Mouse (Mus musculus): Measurements from ENCODE around the gene Hnf4a. TPM values are rescaled to one million over a fixed set of nuclear protein-coding genes. Genes with fewer than 3 reads are reported as not detected.
A peak's percentile ranks its signal among the peaks of the same experiment; 100 is the strongest.

The Hnf4a gene
- polyA plus RNA-seq, 1 experiment from 2014 or later = 27.5 TPM

DNA sequence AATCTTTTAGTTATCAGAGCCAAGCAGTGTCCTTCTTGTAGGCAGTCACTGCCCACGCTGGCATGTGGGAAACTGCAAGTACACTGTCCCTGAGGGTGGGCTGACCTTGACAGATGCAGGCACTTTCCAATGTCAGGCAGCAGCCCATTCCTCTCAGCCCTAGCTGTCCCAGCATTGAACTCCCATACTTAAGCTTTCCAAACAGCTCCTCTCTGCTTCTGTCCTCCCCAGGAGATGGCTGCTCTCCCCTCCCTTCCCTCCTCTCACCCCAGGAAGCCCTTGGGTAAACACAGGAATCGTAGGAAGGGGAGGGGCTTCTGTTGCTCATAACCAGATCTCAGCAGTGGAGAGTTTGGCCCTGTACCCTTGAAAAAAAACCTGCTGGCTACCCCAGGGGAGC, 88.5 kb downstream of the Hnf4a start:
- Histone ChIP-seq H3K27me3 (ENCODE audit: insufficient read depth, low read length) (no peaks in the 10 kb centered on the region), H3K9me3 (ENCODE audit: low read length) (no peaks in the 10 kb centered on the region), H3K4me1 (ENCODE audit: insufficient read depth) (peaks cover 45% of the 10 kb centered on the region), H3K4me3 (ENCODE audit: low read depth, low read length) (no peak overlapping the region), H3K36me3 (replicated peaks; ENCODE audit: insufficient read depth, low read length) (no peaks in the 10 kb centered on the region), H3K27ac (ENCODE audit: low read depth) (peak overlapping the region; percentile 95), H3K9ac (replicated peaks) (no peak overlapping the region), H3K4me2 (ENCODE audit: low read depth, low read length) (no peak overlapping the region)
- WGBS (ENCODE audit: insufficient replicate concordance) = 32% methylated on average over 2 of the region's 2 CpGs
- ATAC-seq = no peak
- no peak for DNase-seq
- no peak for TF ChIP-seq EP300 (IDR thresholded peaks at IDR 0.05; ENCODE audit: low read depth)
- TF ChIP-seq CTCF (IDR thresholded peaks at IDR 0.05; ENCODE audit: low read depth) = no peak

DNA sequence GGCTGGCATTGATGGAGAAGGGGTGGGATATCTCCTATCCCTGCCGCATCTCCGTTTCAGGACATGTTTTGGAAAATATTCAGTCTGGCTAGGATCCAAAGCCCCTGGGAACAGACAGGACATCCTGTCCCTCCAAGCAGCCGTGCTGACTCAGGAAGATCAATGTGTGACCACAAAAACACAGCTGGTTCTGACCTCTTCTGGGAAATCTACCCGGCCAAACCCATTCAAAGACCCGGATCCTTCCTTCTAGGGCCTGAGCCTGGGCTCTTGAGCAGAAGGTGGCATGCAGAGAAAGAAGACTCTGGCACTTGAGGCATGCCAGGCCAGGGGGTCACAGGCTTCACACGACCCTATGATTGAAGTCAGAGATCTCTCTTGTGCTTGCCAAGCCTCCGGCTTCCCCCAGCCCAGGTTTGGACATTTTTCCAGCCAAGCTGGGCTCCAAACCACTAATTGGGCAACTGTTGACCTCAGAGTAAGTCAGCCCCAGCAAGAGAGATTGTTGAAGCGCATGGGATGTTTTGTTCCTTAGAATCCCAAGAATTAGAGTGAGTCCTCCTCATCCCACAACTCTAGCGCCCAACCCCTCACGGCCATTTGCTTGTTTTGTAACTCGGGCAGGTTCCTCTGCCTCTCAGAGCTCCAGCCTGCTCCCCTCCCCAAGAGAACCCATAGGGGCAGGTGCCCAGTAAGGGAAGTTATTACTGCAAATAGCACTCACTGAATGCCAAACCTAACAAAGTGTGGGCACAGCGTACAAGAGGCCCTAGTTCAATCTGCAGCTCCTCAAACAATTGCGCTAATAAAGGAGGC, 89.7 kb downstream of the Hnf4a start:
- TF ChIP-seq CTCF (IDR thresholded peaks at IDR 0.05; ENCODE audit: low read depth) (no peak), EP300 (IDR thresholded peaks at IDR 0.05; ENCODE audit: low read depth) (peak; percentile 98)
- no peak overlapping the region for H3K4me2 ChIP-seq (ENCODE audit: low read depth, low read length)
- peak overlapping the region; percentile 95 for H3K27ac ChIP-seq (ENCODE audit: low read depth)
- DNase-seq = peak; percentile 78
- 38% methylated on average over 13 of the region's 13 CpGs for WGBS (ENCODE audit: insufficient replicate concordance)
- peak overlapping the region; percentile 6; the same call in 1 of the 2 replicates for H3K9ac ChIP-seq (replicated peaks)
- H3K9me3 ChIP-seq (ENCODE audit: low read length) = no peaks in the 10 kb centered on the region
- H3K4me3 ChIP-seq (ENCODE audit: low read depth, low read length) = no peak overlapping the region
- peak; percentile 82 for ATAC-seq
- no peaks in the 10 kb centered on the region for H3K36me3 ChIP-seq (replicated peaks; ENCODE audit: insufficient read depth, low read length)
- H3K4me1 ChIP-seq (ENCODE audit: insufficient read depth) = peaks cover 34% of the 10 kb centered on the region
- no peaks in the 10 kb centered on the region for H3K27me3 ChIP-seq (ENCODE audit: insufficient read depth, low read length)

DNA sequence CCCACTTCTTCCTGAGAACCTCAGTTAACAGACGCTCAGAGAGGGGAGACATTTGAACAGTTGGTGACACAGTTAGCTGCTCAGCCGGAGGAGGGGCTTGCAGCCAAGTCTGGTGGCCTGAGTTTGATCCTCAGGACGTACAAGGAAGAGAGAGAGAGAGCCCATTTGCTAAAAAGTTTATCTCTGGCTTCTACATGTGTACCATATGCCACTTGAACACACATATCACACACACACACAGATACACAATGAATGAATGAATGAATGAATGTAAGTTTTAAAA, 90.2 kb downstream of the Hnf4a start:
- WGBS (ENCODE audit: insufficient replicate concordance) = 25% methylated on average over 3 of the region's 3 CpGs
- 0 out of 2 replicates have a peak overlapping the region, but pooled peaks have one; percentile 6 for H3K9ac ChIP-seq (replicated peaks)
- H3K27me3 ChIP-seq (ENCODE audit: insufficient read depth, low read length) = no peaks in the 10 kb centered on the region
- peaks cover 36% of the 10 kb centered on the region for H3K4me1 ChIP-seq (ENCODE audit: insufficient read depth)
- H3K4me2 ChIP-seq (ENCODE audit: low read depth, low read length) = no peak overlapping the region
- H3K4me3 ChIP-seq (ENCODE audit: low read depth, low read length) = no peak overlapping the region
- no peaks in the 10 kb centered on the region for H3K36me3 ChIP-seq (replicated peaks; ENCODE audit: insufficient read depth, low read length)
- no peak for TF ChIP-seq CTCF (IDR thresholded peaks at IDR 0.05; ENCODE audit: low read depth)
- ATAC-seq (no peak), DNase-seq (no peak)
- H3K27ac ChIP-seq (ENCODE audit: low read depth) = peak overlapping the region; percentile 95
- H3K9me3 ChIP-seq (ENCODE audit: low read length) = no peaks in the 10 kb centered on the region

DNA sequence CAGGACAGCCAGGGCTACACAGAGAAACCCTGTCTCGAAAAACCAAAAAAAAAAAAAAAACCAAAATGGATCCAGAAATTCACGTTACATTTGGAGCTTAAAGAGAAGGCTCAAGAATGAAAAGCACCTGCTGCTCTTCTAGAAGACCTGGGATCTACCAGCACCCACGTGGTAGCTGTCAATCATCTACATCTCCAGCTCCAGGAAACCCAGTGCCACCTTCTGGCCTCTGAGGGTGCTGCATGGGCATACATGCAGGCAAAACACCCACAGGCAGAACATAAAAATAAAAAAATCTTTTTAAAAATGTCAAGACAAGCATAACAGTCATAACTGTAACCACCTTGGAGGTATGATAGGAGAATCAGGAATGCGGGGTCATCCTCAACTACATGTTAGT, 91.1 kb downstream of the Hnf4a start:
- H3K9ac ChIP-seq (replicated peaks) = no peak overlapping the region
- H3K27me3 ChIP-seq (ENCODE audit: insufficient read depth, low read length) = no peaks in the 10 kb centered on the region
- TF ChIP-seq CTCF (IDR thresholded peaks at IDR 0.05; ENCODE audit: low read depth) = peak; percentile 80
- no peak for TF ChIP-seq EP300 (IDR thresholded peaks at IDR 0.05; ENCODE audit: low read depth)
- H3K36me3 ChIP-seq (replicated peaks; ENCODE audit: insufficient read depth, low read length) = no peaks in the 10 kb centered on the region
- no peak overlapping the region for H3K4me2 ChIP-seq (ENCODE audit: low read depth, low read length)
- H3K4me1 ChIP-seq (ENCODE audit: insufficient read depth) = peaks cover 40% of the 10 kb centered on the region
- H3K9me3 ChIP-seq (ENCODE audit: low read length) = no peaks in the 10 kb centered on the region
- H3K4me3 ChIP-seq (ENCODE audit: low read depth, low read length) = no peak overlapping the region
- H3K27ac ChIP-seq (ENCODE audit: low read depth) = peak overlapping the region; percentile 95
- WGBS (ENCODE audit: insufficient replicate concordance) = 51% methylated on average over 4 of the region's 4 CpGs
- ATAC-seq (no peak), DNase-seq (peak; percentile 82)

DNA sequence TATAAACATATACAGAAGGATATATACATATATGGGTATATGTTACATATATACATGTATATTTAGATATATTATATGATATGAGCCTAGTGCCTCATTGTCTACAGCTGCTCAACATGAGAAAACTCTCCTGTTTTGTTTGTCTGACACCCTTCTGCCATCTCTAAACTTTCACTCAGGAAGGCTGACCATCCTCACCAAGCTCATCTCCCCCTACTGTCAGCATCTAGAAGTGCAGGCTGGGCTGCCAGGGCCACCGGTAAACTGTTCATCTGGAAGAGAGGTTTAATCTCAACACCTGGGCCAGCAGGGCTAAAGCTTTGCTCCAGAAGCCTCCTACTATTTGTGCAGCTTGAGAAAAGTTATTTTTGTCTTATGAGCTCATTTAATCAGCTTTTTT, 92.6 kb downstream of the Hnf4a start:
- no peak for ATAC-seq
- 3% methylated on average over 1 of the region's 1 CpGs for WGBS (ENCODE audit: insufficient replicate concordance)

DNA sequence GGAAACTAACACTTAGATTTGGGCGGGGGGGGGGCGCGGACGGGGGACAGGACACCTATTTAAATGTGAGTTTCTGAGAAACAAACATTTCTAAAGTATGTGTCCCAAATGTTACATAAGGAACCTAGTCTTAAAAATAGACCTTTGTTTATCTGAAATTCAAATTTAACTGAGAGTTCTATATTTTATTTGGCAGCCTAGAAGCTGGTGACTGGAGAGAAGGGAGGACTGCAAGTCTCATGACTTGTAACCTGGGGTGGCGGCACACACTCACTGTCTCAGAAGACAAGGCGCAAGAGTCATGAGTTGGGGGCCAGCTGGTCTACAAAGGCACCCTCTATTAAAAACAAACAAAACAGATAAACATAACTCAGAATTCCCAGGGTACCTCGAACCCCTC, 94.5 kb downstream of the Hnf4a start:
- no peak overlapping the region for H3K4me3 ChIP-seq (ENCODE audit: low read depth, low read length)
- ATAC-seq (no peak), DNase-seq (no peak)
- H3K27ac ChIP-seq (ENCODE audit: low read depth) = peak overlapping the region; percentile 94; the same call in 1 of the 2 replicates
- H3K4me1 ChIP-seq (ENCODE audit: insufficient read depth) = peaks cover 34% of the 10 kb centered on the region
- H3K27me3 ChIP-seq (ENCODE audit: insufficient read depth, low read length) = no peaks in the 10 kb centered on the region
- H3K36me3 ChIP-seq (replicated peaks; ENCODE audit: insufficient read depth, low read length) = no peaks in the 10 kb centered on the region
- no peak overlapping the region for H3K4me2 ChIP-seq (ENCODE audit: low read depth, low read length)
- H3K9ac ChIP-seq (replicated peaks) = no peak overlapping the region
- no peaks in the 10 kb centered on the region for H3K9me3 ChIP-seq (ENCODE audit: low read length)
- TF ChIP-seq CTCF (IDR thresholded peaks at IDR 0.05; ENCODE audit: low read depth) = no peak
- no peak for TF ChIP-seq EP300 (IDR thresholded peaks at IDR 0.05; ENCODE audit: low read depth)
- 86% methylated on average over 7 of the region's 7 CpGs for WGBS (ENCODE audit: insufficient replicate concordance)

More for the DNA sequence above, 92.6 kb downstream of the Hnf4a start:
- no peaks in the 10 kb centered on the region for H3K27me3 ChIP-seq (ENCODE audit: insufficient read depth, low read length)
- no peak overlapping the region for H3K4me2 ChIP-seq (ENCODE audit: low read depth, low read length)
- H3K4me3 ChIP-seq (ENCODE audit: low read depth, low read length) = no peak overlapping the region
- no peak overlapping the region for H3K27ac ChIP-seq (ENCODE audit: low read depth)
- peak; percentile 83 for DNase-seq
- H3K9ac ChIP-seq (replicated peaks) = no peak overlapping the region
- H3K4me1 ChIP-seq (ENCODE audit: insufficient read depth) = peaks cover 43% of the 10 kb centered on the region
- H3K9me3 ChIP-seq (ENCODE audit: low read length) = no peaks in the 10 kb centered on the region
- TF ChIP-seq CTCF (IDR thresholded peaks at IDR 0.05; ENCODE audit: low read depth) (peak; percentile 93), EP300 (IDR thresholded peaks at IDR 0.05; ENCODE audit: low read depth) (no peak)
- H3K36me3 ChIP-seq (replicated peaks; ENCODE audit: insufficient read depth, low read length) = no peaks in the 10 kb centered on the region

Data from liver, postnatal 0 days (tissue).